Mouse (Mus musculus) liver, adult 2 months (tissue): ENCODE results near the gene Aven. TPM values are rescaled to one million over a fixed set of nuclear protein-coding genes. Genes with fewer than 3 reads are reported as not detected.

Experiments used
- DNase-seq: peaks from one replicate; pipeline ENCODE4 v3.0.0-alpha.2; 2011; ENCODE audit warnings: low read depth, low spot score; ENCODE audit errors: extremely low read depth
- H3K27ac ChIP-seq: fragments of 200-500 bp; replicated peaks from 2 replicates; pipeline ENCODE4 v1.5.1; 2012; ENCODE audit warnings: low read depth, mild to moderate bottlenecking, control low read depth, inconsistent platforms, low read length; ENCODE audit not compliant: insufficient read depth
- H3K27me3 ChIP-seq: fragments of 200-500 bp; 2 replicates; pipeline ENCODE4 v1.6.1; 2012; ENCODE audit warnings: mild to moderate bottlenecking, moderate library complexity, low read length, inconsistent platforms; ENCODE audit not compliant: control insufficient read depth, insufficient read depth
- H3K36me3 ChIP-seq: fragments of 200-500 bp; 2 replicates; pipeline ENCODE4 v1.6.1; 2012; ENCODE audit warnings: low read length, inconsistent platforms; ENCODE audit not compliant: control insufficient read depth, insufficient read depth
- H3K4me1 ChIP-seq: fragments of 200-500 bp; 2 replicates; pipeline ENCODE4 v1.6.1; 2011; ENCODE audit warnings: low read length; ENCODE audit not compliant: control insufficient read depth, insufficient read depth
- H3K4me3 ChIP-seq: fragments of 200-500 bp; 2 replicates; pipeline ENCODE4 v1.5.1; 2011; ENCODE audit warnings: low read depth, mild to moderate bottlenecking, control low read depth, low read length, moderate library complexity; ENCODE audit not compliant: insufficient read depth
- H3K79me2 ChIP-seq: fragments of 200-500 bp; 2 replicates; pipeline ENCODE4 v1.6.1; 2012; ENCODE audit warnings: inconsistent platforms, mild to moderate bottlenecking, low read length, moderate library complexity; ENCODE audit not compliant: control insufficient read depth, insufficient read depth
- H3K9ac ChIP-seq: fragments of 200-500 bp; 2 replicates; pipeline ENCODE4 v1.6.1; 2012; ENCODE audit warnings: low read depth, mild to moderate bottlenecking, control low read depth, inconsistent platforms, low read length
- CTCF ChIP-seq: fragments of 200-500 bp; IDR thresholded peaks from 2 replicates; pipeline ENCODE4 v1.5.1; 2011; ENCODE audit warnings: low read depth, low read length, control low read depth
- POLR2A ChIP-seq: fragments of 200-500 bp; IDR thresholded peaks from 2 replicates; pipeline ENCODE4 v1.6.1; 2011; ENCODE audit warnings: low read length, control low read depth; ENCODE audit not compliant: insufficient read depth; ENCODE audit errors: extremely low read depth
- WGBS: fragments of 180-500 bp; shearing (Covaris S2); methylation state at CpG from one replicate; pipeline ENCODE4 v1.1.7; 2018; 5-methylcytosine and 5-hydroxymethylcytosine counted together
- polyA plus RNA-seq: library from polyadenylated mRNA; depleted of rRNA; stranded (reverse); fragments of >200 nt; gene quantifications from 2 replicates; pipeline ENCODE4 v1.2.3, GENCODE M21; 2012
- total RNA-seq: library from RNA; depleted of rRNA; stranded (reverse); fragments of >200 nt; gene quantifications from 2 replicates; pipeline ENCODE4 v1.2.3, GENCODE M21; 2014

The Aven gene
- total and polyA plus RNA-seq, 2 experiments = 4.5 to 8.9 TPM

DNA sequence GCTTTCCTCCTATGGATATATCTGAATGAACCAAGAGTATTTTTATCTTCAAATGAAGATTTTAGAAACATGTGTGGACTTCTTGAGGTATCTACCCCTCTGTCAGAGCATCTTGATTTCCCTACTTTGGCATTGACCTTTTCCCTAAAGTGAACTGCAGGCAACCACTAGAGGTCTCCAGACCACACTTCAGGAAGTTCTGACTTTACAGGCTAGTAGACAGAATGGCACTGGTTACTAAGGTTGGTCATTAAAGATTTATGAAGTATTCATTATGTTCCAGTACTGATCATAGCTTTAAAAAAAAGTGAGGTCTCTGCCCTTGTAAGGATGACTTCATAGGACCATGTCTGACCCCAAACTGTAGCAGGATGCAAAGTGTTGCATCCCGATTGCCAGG is 46.0 kb downstream of the Aven start:
- Histone ChIP-seq H3K79me2 (no peaks in the 10 kb centered on the region; the same call in 1 of the 2 replicates), H3K9ac (no peak overlapping the region), H3K36me3 (no peaks in the 10 kb centered on the region; the same call in 1 of the 2 replicates), H3K4me3 (no peak overlapping the region), H3K27ac (no peak overlapping the region), H3K27me3 (no peaks in the 10 kb centered on the region), H3K4me1 (no peaks in the 10 kb centered on the region)
- peak; percentile 21 for DNase-seq
- TF ChIP-seq POLR2A = no peak
- TF ChIP-seq CTCF = peak; percentile 20
- WGBS = 100% methylated on average over 1 of the region's 1 CpGs

DNA sequence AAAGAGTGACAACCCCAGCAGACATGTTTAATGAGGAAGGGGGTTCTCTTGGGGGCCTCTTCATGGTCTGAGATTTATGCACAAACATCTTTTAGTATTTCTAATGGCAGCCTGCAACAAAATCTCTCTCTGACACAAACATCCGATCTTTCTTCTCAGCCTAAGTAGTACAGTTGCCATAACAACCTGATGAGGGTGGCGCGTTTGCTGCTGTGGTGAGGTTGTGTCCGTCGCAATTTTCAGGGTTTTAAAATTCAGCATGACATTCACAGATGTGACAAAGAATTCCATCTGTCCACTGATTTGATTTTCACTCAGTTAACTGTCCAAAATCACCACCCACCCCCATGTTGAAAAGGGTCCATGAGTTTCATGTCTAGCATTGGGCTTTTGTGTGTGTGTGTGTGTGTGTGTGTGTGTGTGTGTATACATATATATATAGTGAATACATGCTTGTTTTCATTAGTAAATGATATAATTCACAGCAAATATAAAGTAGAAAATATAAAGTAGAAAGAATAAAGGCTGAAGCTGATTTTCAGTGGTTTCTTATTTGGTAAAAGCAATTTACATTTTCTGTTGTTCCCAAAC is 49.0 kb downstream of the Aven start:
- Histone ChIP-seq H3K9ac (no peak overlapping the region), H3K27ac (no peak overlapping the region), H3K79me2 (no peaks in the 10 kb centered on the region; the same call in 1 of the 2 replicates), H3K4me3 (no peak overlapping the region), H3K4me1 (no peaks in the 10 kb centered on the region), H3K27me3 (no peaks in the 10 kb centered on the region), H3K36me3 (no peaks in the 10 kb centered on the region; the same call in 1 of the 2 replicates)
- 97% methylated on average over 5 of the region's 5 CpGs for WGBS
- TF ChIP-seq POLR2A (no peak), CTCF (no peak)
- DNase-seq = no peak

GRCm38 (mm10) chr2:112556527-112556926 is 63.8 kb downstream of the Aven start:
- no peaks in the 10 kb centered on the region; the same call in 1 of the 2 replicates for H3K36me3 ChIP-seq
- no peak for TF ChIP-seq POLR2A
- TF ChIP-seq CTCF = no peak
- H3K79me2 ChIP-seq = no peaks in the 10 kb centered on the region
- H3K9ac ChIP-seq = no peak overlapping the region
- H3K27me3 ChIP-seq = no peaks in the 10 kb centered on the region
- no peak overlapping the region for H3K27ac ChIP-seq
- no peaks in the 10 kb centered on the region for H3K4me1 ChIP-seq
- DNase-seq = no peak
- 93% methylated on average over 10 of the region's 10 CpGs for WGBS
- no peak overlapping the region for H3K4me3 ChIP-seq

GRCm38 (mm10) chr2:112557453-112557852 is 64.7 kb downstream of the Aven start:
- no peaks in the 10 kb centered on the region for H3K79me2 ChIP-seq
- no peak overlapping the region for H3K27ac ChIP-seq
- TF ChIP-seq POLR2A (no peak), CTCF (no peak)
- no peaks in the 10 kb centered on the region for H3K4me1 ChIP-seq
- DNase-seq = no peak
- H3K36me3 ChIP-seq = no peaks in the 10 kb centered on the region; the same call in 1 of the 2 replicates
- H3K27me3 ChIP-seq = no peaks in the 10 kb centered on the region
- no peak overlapping the region for H3K4me3 ChIP-seq
- no peak overlapping the region for H3K9ac ChIP-seq

DNA sequence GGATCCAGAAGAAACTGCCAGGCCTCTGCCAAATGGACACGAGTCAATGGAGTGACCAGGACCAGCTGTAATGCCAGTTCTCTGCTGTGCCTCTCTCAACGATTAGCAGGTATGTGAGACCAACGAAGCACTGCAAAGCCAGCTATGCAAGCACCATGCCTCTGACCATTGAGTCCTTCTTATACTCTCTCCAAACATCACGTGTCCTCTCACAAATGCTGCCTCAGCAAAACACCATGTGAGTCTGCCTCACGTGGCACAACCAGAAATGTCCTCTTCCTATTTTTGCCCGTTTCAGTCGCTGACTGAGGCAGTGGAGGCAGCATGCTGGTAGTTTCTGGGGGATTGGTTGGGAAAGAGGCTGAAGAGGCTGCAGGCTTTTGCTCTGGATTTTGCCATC is 68.8 kb downstream of the Aven start:
- WGBS = 88% methylated on average over 7 of the region's 7 CpGs
- Histone ChIP-seq H3K79me2 (no peaks in the 10 kb centered on the region; the same call in 1 of the 2 replicates), H3K4me3 (no peak overlapping the region), H3K36me3 (no peaks in the 10 kb centered on the region; the same call in 1 of the 2 replicates), H3K27me3 (no peaks in the 10 kb centered on the region), H3K4me1 (no peaks in the 10 kb centered on the region; the same call in 1 of the 2 replicates), H3K27ac (no peak overlapping the region), H3K9ac (no peak overlapping the region)
- TF ChIP-seq POLR2A (no peak), CTCF (no peak)
- DNase-seq = no peak

DNA sequence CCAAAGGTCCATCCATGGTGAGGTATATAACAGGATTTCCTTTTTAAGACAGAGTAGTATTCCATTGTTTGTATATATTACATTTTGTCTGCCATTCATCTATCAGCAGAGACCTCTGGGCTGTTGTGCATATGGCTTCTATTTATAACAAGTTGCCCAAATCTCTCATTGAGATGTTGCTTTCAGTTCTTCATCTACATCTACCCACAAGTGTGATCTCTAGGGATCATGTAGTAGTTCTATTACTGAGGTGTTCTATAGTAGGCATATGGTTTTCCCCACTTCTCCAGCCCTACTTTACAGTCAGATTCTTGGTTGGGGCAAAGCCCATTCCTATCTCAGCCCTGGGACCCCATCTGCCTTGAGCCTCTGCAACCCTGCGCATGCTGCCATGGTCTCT is 72.3 kb downstream of the Aven start:
- Histone ChIP-seq H3K79me2 (no peaks in the 10 kb centered on the region; the same call in 1 of the 2 replicates), H3K9ac (no peak overlapping the region), H3K27ac (no peak overlapping the region), H3K4me1 (no peaks in the 10 kb centered on the region; the same call in 1 of the 2 replicates), H3K4me3 (no peak overlapping the region), H3K36me3 (no peaks in the 10 kb centered on the region; the same call in 1 of the 2 replicates), H3K27me3 (no peaks in the 10 kb centered on the region)
- 100% methylated on average over 1 of the region's 1 CpGs for WGBS
- no peak for DNase-seq
- TF ChIP-seq CTCF = no peak
